Mouse (Mus musculus): ENCODE measurements at regions not wholly inside any gene's neighbourhood (a gene's known extent, or its start where the extent isn't known, plus 50 kb on each side); places are given as distances from the start of the nearest gene placed in this dataset.

- no peak for DNase-seq (ENCODE audit: low spot score in 2 of 2)
Measured at GRCm38 (mm10) chr9:50257162-50257561, 87.6 kb downstream of the Rpl10-ps3 start.

- DNase-seq (ENCODE audit: low spot score in 2 of 2), result no peak
Measured at GRCm38 (mm10) chr9:50244982-50245671, 99.6 kb downstream of the Rpl10-ps3 start.

- no peak for DNase-seq (ENCODE audit: low spot score in 2 of 2)
Measured at GRCm38 (mm10) chr9:50240923-50241322, 103.8 kb downstream of the Rpl10-ps3 start.

- no peak for DNase-seq (ENCODE audit: low spot score in 2 of 2)
Measured at GRCm38 (mm10) chr9:50235908-50236307, 108.9 kb downstream of the Rpl10-ps3 start.

- no peak for DNase-seq (ENCODE audit: low spot score in 2 of 2)
Measured at GRCm38 (mm10) chr9:50234655-50235054, 110.1 kb downstream of the Rpl10-ps3 start.

DNA sequence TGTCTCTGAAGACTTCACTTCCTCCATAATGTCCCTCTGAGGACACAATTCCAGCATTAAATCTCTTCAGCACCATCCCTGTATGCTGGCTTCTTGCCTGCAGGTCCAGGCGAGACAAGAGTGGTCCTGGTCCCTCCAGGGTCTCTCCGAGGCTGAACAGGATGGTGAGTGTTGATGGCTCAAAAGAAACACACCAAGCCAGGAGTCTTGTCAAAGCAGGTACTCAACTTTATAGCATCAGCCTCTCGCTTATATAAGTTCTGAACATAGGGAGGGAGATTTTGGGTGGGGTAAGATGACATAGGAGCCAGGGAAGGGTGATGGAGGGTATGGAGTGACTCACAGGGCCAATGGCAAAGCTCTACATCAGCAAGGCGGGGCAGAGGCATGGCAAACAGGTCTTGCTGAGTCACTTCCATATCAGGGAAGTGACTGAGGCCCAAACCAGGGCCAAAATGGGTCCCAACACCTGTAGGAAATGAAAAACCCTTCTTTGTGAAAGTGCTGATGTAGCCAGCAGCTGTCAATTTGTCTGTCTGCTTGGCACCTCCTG lies 111.7 kb downstream of the Rpl10-ps3 start:
- DNase-seq (ENCODE audit: low spot score in 2 of 2), result no peak

DNA sequence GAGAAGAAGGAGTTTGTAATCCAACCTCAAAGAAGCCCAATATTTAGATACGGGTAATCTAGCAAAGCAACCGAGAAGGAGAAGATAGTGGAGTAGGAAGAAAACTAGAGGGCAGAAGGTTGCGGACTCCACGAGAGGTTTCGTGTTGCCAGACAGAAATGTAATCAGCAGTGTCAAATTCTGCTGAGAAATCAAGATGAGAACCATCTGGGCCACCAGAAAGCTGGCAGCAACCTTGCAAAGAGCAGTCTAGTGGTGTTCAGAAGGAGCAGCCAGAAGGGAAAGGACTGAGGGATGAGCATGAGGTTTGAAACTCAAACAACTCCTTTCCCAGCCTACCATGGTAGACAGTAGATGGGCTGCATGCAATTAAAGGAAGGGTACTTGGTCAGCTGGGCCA lies 134.3 kb downstream of the Rpl10-ps3 start:
- no peak for DNase-seq (ENCODE audit: low spot score in 2 of 2)

- no peak for DNase-seq (ENCODE audit: low spot score in 2 of 2)
Measured at GRCm38 (mm10) chr9:50199422-50200218, 145.1 kb downstream of the Rpl10-ps3 start.

GRCm38 (mm10) chr9:50192400-50193110 lies 152.2 kb downstream of the Rpl10-ps3 start:
- no peak for DNase-seq (ENCODE audit: low spot score in 2 of 2)

- no peak for DNase-seq (ENCODE audit: low spot score in 2 of 2)
Measured at GRCm38 (mm10) chr9:50191136-50191535, 153.6 kb downstream of the Rpl10-ps3 start.

DNA sequence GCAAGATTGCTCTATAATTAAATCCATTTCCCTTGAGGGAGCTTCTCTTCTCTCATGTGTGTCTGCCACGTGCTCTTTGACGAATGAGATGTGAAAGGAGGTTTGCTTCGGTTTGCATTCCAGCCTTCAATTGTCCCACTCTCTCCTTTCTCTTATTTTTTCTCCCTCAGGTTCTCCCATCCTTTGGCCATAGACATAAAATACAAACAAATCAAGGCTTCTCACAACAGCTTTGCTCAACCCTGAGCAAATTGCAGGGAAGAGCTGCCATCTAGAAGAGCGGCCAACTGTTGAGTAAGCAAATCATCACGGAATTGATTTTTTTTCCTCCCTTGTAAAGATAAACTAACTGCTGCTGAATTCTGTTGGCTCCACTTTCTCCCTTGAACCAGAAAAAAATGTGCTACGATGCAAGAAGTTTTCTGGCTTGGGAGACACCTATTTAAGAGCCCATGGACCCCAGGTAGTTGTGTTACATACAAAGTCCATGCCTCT lies 156.1 kb downstream of the Rpl10-ps3 start:
- DNase-seq (ENCODE audit: low spot score in 2 of 2), result no peak

DNA sequence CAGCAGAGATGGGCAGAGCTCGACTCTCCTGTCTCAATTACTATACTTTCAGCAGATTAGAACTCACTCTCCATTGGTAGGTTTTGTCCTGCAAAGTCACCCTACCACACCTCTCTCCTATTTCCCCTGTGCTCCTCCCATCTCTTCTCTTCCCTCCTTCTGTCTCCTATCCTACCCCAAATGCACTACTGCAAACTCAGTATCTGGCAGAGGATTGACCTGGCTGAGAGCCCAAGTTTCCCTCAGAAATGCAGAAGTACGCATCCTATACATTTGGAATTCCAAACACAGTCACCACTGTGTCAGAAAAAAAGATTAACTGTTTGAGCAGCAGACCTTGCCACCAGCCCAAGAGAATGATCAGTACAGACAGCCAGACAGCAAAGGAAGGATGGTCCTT lies 163.4 kb downstream of the Rpl10-ps3 start:
- DNase-seq (ENCODE audit: low spot score in 2 of 2), result no peak

GRCm38 (mm10) chr9:50176131-50176530 lies 168.6 kb downstream of the Rpl10-ps3 start:
- no peak for DNase-seq (ENCODE audit: low spot score in 2 of 2)

- peak; percentile 55 to 83 for DNase-seq (ENCODE audit: low spot score in 2 of 2)
Measured at GRCm38 (mm10) chr9:50171826-50172464, 172.8 kb downstream of the Rpl10-ps3 start.

- DNase-seq (ENCODE audit: low spot score in 2 of 2), result no peak
Measured at GRCm38 (mm10) chr9:50171164-50171563, 173.6 kb downstream of the Rpl10-ps3 start.

DNA sequence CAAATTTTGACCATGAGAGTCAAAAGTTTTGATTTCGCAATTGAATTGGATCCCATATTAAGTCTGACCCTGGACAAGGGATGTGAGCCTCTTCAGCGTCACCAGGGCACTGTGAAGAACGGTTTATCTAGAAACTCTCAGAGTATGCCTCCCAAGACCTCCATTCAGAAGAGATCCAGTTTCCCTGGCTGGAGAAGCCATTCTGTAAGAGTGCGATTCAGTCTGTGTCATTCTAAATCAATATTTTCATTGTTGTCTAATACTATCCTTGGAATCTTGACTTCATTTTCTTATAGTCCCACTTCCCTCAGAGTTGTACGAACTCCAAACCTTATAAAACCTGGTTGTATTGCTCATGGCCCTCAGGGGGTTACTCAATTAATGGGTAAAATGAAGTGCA lies 174.1 kb downstream of the Rpl10-ps3 start:
- DNase-seq (ENCODE audit: low spot score in 2 of 2), result no peak

GRCm38 (mm10) chr9:50154618-50155017 lies 190.2 kb downstream of the Rpl10-ps3 start:
- peak; percentile 23 to 50 for DNase-seq (ENCODE audit: low spot score in 2 of 2)

- DNase-seq (ENCODE audit: low spot score in 2 of 2), result no peak
Measured at GRCm38 (mm10) chr9:50150091-50150490, 194.7 kb downstream of the Rpl10-ps3 start.

DNA sequence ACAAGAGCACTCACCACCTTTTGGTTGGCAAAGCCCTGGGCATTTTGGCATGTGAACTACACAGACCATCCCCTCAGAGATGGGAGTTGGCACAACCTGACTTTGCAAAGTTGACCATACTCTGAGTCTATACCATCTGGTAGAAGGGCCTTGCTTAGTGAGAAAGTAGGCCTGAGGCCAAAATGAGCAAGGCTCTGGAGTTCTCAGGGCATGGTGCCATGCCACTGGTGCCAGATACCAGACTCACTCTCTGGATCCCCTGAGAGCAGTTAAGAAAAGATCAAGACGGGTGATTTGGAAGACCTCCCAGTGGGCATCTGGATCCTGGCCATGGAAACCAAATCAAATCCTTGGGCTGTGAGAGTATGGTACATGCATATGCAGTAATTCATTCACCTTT lies 202.0 kb downstream of the Rpl10-ps3 start:
- DNase-seq (ENCODE audit: low spot score in 2 of 2), result no peak

DNA sequence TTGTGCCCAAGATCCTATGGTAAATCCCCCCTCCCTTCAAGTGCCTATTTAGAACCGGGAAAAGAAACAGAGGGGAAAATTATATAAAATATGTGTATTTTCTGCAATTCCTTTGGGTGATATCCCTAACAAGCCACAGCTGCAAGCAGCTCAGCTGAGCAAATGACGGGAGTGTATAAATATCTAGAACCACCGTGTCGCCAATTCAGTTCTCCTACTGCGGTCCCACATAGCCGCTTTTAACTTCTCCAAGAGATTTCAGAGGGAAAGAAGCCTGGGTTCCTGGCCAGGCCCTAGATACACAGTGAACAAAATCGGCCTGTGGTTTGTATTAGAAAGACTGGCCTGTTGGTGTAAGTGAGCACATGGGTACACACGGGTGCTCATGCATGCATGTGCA lies 202.7 kb downstream of the Rpl10-ps3 start:
- peak in 1 of 2 experiments; percentile 40 for DNase-seq (ENCODE audit: low spot score in 2 of 2)

DNA sequence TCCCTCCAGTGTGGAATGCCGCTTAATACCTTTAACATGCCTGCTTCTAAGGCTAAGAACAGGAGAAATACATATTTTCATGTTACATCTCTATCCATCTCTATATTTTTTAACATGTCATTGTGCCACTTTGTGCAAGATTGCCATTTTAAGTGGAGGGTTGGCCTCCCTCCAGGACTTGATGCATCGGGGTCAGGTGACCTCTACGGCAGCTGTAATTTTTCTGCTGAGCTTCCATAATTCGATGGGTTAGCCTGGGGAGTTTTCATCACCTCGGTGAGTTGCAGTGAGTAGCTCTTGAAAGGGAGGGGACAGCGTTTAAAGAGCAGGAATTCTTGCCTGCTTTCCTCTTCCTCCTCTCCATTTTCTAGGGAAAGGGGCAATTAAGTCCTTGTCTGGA lies 203.6 kb downstream of the Rpl10-ps3 start:
- DNase-seq (ENCODE audit: low spot score in 2 of 2), result no peak

All from frontal cortex, postnatal 36 days (tissue).